Mouse (Mus musculus) heart, embryonic 12.5 days (tissue): ENCODE data around the gene Sdk2. TPM values are rescaled to one million over a fixed set of nuclear protein-coding genes. Genes with fewer than 3 reads are reported as not detected.

Experiments
- ATAC-seq: fragments of 200-750 bp; cut with Nextera tagmentation; 2 replicates; pipeline ENCODE4 v1.8.0; 2017; ENCODE audit warnings: moderate TSS enrichment, moderate library complexity; ENCODE audit not compliant: insufficient number of reproducible peaks, low FRiP score
- H3K27ac ChIP-seq: fragments of 300-500 bp; sonication (generic); 2 replicates; pipeline ENCODE4 v1.5.1; 2016; ENCODE audit warnings: mild to moderate bottlenecking, moderate library complexity; ENCODE audit not compliant: poor library complexity, severe bottlenecking
- H3K27me3 ChIP-seq: fragments of 300-500 bp; sonication (generic); replicated peaks from 2 replicates; pipeline ENCODE4 v1.6.1; 2016; ENCODE audit warnings: mild to moderate bottlenecking, moderate library complexity
- H3K36me3 ChIP-seq: fragments of 300-500 bp; sonication (generic); 2 replicates; pipeline ENCODE4 v1.6.1; 2016; ENCODE audit warnings: mild to moderate bottlenecking, moderate library complexity
- H3K4me1 ChIP-seq: fragments of 300-500 bp; sonication (generic); replicated peaks from 2 replicates; pipeline ENCODE4 v1.6.1; 2016; ENCODE audit warnings: mild to moderate bottlenecking
- H3K4me2 ChIP-seq: fragments of 300-500 bp; sonication (generic); 2 replicates; pipeline ENCODE4 v1.6.1; 2016; ENCODE audit warnings: mild to moderate bottlenecking, moderate library complexity
- H3K4me3 ChIP-seq: fragments of 300-500 bp; sonication (generic); 2 replicates; pipeline ENCODE4 v1.5.1; 2016; ENCODE audit warnings: mild to moderate bottlenecking
- H3K9ac ChIP-seq: fragments of 300-500 bp; sonication (generic); 2 replicates; pipeline ENCODE4 v1.6.1; 2016; ENCODE audit warnings: mild to moderate bottlenecking, moderate library complexity
- H3K9me3 ChIP-seq: fragments of 300-500 bp; sonication (generic); replicated peaks from 2 replicates; pipeline ENCODE4 v1.6.1; 2016; ENCODE audit warnings: mild to moderate bottlenecking, moderate library complexity
- WGBS: fragments of 180-500 bp; shearing (Covaris S2); methylation state at CpG from one replicate; pipeline ENCODE4 v1.1.7; 2016; 5-methylcytosine and 5-hydroxymethylcytosine counted together
- polyA plus RNA-seq: library from polyadenylated mRNA; unstranded; fragments of >200 nt; fragmentation: Nextera tagmentation; extraction: Ambion mirVana; gene quantifications from 2 replicates; pipeline ENCODE4 v1.2.1, GENCODE M21; 2016

Gene Sdk2
- polyA plus RNA-seq, 1 experiment from 2014 or later: 4.3 TPM

DNA sequence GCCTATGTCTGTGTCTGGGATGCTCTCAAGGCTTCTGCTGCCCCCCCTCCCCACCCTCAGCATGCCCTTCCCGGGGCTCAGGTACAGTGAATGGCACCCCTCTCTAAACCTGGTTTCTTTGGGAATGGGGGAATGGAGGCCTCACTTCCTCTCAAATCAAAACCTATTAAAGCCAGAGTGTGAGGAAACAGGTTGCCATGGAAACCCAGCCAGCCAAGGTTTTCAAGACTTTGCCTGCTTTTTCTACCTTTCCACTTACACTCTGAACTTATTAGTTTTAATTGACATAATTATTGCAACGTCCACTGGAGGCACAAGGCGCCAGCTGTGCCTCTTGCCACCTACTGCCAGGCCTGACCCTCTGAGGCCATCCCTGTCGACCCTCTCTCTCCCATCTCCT, 135.1 kb downstream of the Sdk2 start:
- H3K9ac ChIP-seq: no peak overlapping the region
- no peak overlapping the region for H3K27ac ChIP-seq
- H3K4me3 ChIP-seq: no peak overlapping the region
- H3K27me3 ChIP-seq: no peaks in the 10 kb centered on the region; the same call in 1 of the 2 replicates
- no peak overlapping the region for H3K4me2 ChIP-seq
- 75% methylated on average over 4 of the region's 4 CpGs for WGBS
- H3K9me3 ChIP-seq: no peaks in the 10 kb centered on the region
- H3K4me1 ChIP-seq: peaks cover 13% of the 10 kb centered on the region
- no peak for ATAC-seq
- no peaks in the 10 kb centered on the region for H3K36me3 ChIP-seq

DNA sequence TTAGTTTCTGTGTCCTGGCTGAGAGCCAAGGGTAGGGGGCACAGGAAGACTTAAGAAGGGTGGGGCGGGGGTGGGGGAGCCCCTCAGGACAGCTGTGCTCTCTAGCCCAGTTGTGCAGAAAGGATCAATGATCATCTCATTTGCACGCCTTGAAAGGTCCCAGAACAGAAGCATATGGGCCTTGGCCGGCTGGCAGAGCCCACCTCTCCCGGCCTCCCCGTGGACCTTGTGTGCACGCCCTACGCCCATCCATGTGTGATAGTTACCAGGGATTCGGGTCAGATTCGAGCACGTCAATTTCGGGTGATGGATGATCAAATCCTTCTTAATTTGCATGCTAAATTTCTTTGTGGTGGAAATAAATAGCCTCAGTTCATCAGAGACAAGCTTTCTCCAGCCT, 136.7 kb downstream of the Sdk2 start:
- H3K27ac ChIP-seq: no peak overlapping the region
- H3K4me3 ChIP-seq: no peak overlapping the region
- H3K36me3 ChIP-seq: no peaks in the 10 kb centered on the region
- no peak overlapping the region for H3K4me2 ChIP-seq
- ATAC-seq: no peak
- no peaks in the 10 kb centered on the region; the same call in 1 of the 2 replicates for H3K27me3 ChIP-seq
- WGBS: 86% methylated on average over 11 of the region's 11 CpGs
- no peaks in the 10 kb centered on the region for H3K9me3 ChIP-seq
- peaks cover 9% of the 10 kb centered on the region for H3K4me1 ChIP-seq
- no peak overlapping the region for H3K9ac ChIP-seq

DNA sequence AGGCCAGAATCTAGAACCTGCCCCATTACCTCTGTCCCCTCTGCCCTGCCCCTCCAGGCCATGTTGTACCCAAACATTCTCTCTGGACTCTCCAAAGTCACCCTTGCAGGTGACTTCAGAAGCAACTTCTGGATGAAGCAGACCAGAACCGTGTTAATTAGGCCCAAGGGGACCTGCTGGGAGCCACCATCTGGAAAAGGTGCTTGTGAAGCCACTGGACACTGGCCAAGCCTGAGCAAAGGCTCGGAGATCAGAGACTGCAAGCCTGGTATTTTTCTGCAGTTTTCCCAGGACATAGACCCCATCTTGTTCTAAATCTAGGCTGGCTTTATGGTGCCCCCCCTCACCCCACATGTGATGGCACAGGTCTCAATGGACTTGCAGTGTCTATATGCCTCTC, 138.0 kb downstream of the Sdk2 start:
- Histone ChIP-seq H3K27me3 (no peaks in the 10 kb centered on the region; the same call in 1 of the 2 replicates), H3K4me2 (no peak overlapping the region), H3K4me1 (peaks cover 6% of the 10 kb centered on the region), H3K27ac (no peak overlapping the region), H3K9me3 (no peaks in the 10 kb centered on the region), H3K4me3 (no peak overlapping the region), H3K36me3 (no peaks in the 10 kb centered on the region), H3K9ac (no peak overlapping the region)
- 71% methylated on average over 2 of the region's 2 CpGs for WGBS
- no peak for ATAC-seq

DNA sequence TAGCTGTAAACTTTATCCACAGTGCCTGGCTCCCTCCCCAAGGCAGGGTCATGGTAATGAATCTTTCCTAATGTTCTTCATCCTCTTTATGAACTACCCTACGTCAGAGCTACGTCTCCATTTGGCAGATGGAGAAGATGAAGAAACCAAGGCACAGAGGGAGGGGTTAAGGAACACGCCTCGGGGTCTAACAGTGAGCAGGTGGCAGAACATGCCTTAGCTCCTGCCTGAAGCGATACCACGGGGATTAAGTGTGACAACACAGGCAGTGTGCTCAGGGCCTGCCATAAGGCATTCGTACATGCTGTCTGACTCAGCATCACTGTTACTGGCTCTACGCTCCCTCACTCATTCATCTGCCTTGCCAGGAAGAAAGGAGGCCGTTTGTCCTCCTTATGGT, 138.6 kb downstream of the Sdk2 start:
- Histone ChIP-seq H3K4me2 (no peak overlapping the region), H3K9me3 (no peaks in the 10 kb centered on the region), H3K27ac (no peak overlapping the region), H3K9ac (no peak overlapping the region), H3K27me3 (no peaks in the 10 kb centered on the region), H3K4me1 (peaks cover 6% of the 10 kb centered on the region), H3K4me3 (no peak overlapping the region), H3K36me3 (no peaks in the 10 kb centered on the region)
- WGBS: 85% methylated on average over 9 of the region's 9 CpGs
- ATAC-seq: no peak

DNA sequence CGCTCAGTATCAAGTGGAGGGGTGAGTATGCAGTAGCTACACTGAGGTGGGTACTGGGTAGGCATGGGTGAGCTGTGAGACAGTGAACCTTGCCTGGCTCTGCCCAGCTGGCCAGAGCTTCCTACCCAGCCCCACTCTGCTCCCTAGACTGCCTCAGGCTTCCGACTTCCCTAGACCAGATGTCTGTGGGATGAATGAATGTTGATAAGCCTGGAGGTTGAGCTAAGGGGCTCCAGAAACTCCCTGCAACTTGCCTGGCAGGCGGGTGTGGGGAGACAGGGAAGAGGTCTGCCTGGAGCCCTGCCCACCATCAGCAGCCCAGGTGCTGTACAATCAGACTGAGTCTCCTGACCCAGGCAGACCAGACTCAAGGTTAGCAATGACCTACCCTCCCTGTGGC, 139.0 kb downstream of the Sdk2 start:
- Histone ChIP-seq H3K4me1 (peaks cover 6% of the 10 kb centered on the region), H3K27me3 (no peaks in the 10 kb centered on the region), H3K9ac (no peak overlapping the region), H3K27ac (no peak overlapping the region), H3K4me2 (no peak overlapping the region), H3K9me3 (no peaks in the 10 kb centered on the region), H3K36me3 (no peaks in the 10 kb centered on the region), H3K4me3 (no peak overlapping the region)
- no peak for ATAC-seq
- WGBS: 38% methylated on average over 3 of the region's 3 CpGs

DNA sequence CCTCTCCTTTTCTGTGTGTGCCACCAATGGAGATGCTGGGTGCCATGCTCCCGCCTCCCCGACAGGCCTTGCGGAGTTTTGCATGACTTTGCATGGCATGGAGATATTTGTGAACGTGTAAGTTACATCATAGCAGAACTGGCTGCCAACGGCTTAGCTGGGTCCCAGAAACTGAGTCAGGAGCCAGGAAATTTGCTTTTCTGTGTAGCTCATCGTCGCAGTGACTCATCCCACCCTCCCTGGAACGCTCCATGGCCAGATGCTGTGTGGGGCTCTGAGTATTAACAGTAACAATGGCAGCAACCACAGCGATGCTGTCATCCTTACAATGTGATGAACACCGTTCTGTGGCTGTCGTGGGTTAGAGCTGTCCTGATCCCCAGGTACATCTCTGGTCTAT, 139.6 kb downstream of the Sdk2 start:
- Histone ChIP-seq H3K36me3 (no peaks in the 10 kb centered on the region), H3K4me2 (no peak overlapping the region), H3K9me3 (no peaks in the 10 kb centered on the region), H3K4me1 (peaks cover 6% of the 10 kb centered on the region), H3K27me3 (no peaks in the 10 kb centered on the region), H3K27ac (no peak overlapping the region), H3K4me3 (no peak overlapping the region), H3K9ac (no peak overlapping the region)
- no peak for ATAC-seq
- WGBS: 79% methylated on average over 11 of the region's 11 CpGs

DNA sequence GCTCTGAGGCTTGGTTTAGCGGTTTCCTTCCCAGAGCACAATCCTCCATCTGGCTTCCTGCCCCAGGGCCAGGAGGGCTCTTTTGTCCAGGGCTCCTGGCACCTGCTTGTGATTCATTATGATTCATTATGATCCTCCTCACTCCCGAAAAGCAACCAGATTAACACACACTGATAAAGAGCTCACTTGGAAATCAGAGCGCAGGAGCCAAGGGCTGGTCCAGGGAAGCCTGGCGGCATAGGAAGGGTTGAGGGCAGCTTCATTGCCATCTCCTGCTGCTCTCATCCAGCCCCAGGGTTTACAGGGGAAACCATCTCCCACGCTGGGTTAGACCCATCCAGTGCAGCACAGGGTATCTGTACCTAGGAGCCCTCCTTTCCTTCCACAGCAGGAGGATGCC, 143.7 kb downstream of the Sdk2 start:
- Histone ChIP-seq H3K27ac (no peak overlapping the region), H3K9ac (no peak overlapping the region), H3K4me2 (no peak overlapping the region), H3K27me3 (no peaks in the 10 kb centered on the region), H3K4me3 (no peak overlapping the region), H3K9me3 (peaks cover 7% of the 10 kb centered on the region; the same call in 1 of the 2 replicates), H3K4me1 (peaks cover 6% of the 10 kb centered on the region), H3K36me3 (no peaks in the 10 kb centered on the region)
- no peak for ATAC-seq
- WGBS: 73% methylated on average over 5 of the region's 5 CpGs

DNA sequence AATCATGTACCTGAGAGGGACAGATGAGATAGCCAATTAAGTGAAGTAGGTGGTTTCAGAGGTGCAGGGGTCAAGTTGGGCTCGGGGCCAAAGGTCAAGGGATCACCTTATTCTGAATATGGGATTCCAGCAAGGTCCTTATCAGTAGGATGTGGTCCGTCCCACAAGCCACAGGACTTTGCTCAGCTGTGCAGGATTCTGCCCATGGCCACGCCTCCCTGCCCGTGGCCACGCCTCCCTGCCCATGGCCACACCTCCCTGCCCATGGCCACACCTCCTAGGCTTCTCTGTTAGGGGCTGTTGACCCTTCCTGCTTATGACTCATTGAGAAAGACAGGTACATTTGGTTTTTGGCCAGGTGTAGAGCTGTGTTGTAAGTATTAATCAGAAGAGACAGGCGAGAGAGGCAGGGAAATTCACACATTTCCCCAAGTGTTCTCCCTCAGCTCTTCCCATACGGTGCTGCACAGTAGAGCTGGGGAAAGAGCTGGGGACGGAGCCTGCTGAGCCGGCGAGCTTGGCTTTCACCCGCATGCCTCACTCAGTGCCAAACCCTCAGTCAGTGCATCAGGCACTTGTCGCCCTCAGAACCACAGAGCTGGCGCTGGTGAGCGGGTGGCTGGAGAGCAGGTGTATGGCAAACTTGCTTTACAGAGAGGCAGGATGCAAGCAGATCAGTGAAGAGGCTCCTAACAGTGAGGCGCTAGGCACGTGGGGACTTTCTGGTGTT, 163.6 kb downstream of the Sdk2 start:
- Histone ChIP-seq H3K27ac (no peak overlapping the region), H3K4me3 (no peak overlapping the region), H3K4me1 (peaks cover 5% of the 10 kb centered on the region; the same call in 1 of the 2 replicates), H3K9ac (no peak overlapping the region), H3K4me2 (no peak overlapping the region), H3K36me3 (no peaks in the 10 kb centered on the region), H3K27me3 (no peaks in the 10 kb centered on the region), H3K9me3 (no peaks in the 10 kb centered on the region)
- WGBS: 67% methylated on average over 16 of the region's 16 CpGs
- ATAC-seq: no peak

DNA sequence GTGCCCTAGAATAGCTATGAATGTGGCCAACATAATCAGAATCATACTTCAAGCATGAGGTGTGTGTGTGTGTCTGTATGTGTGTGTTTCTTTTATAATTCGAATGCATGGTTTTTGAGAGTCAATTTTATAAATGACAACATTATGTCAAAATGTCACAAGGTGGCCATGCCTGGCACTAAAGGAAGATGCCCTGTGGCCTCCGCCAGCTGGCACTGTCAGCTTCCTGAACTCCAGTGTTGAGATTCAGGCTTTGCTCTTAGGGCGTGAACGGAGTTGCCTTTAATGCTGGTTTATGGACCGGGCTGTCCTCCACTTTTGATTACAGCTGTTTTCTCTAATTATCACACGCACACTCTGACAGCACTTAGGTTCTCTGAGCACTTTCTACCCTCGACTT, 164.9 kb downstream of the Sdk2 start:
- H3K4me3 ChIP-seq: no peak overlapping the region
- H3K9me3 ChIP-seq: no peaks in the 10 kb centered on the region
- no peaks in the 10 kb centered on the region for H3K36me3 ChIP-seq
- no peak overlapping the region for H3K4me2 ChIP-seq
- 86% methylated on average over 7 of the region's 7 CpGs for WGBS
- H3K27me3 ChIP-seq: no peaks in the 10 kb centered on the region
- H3K27ac ChIP-seq: no peak overlapping the region
- no peak for ATAC-seq
- no peak overlapping the region for H3K9ac ChIP-seq
- peaks cover 5% of the 10 kb centered on the region; the same call in 1 of the 2 replicates for H3K4me1 ChIP-seq

DNA sequence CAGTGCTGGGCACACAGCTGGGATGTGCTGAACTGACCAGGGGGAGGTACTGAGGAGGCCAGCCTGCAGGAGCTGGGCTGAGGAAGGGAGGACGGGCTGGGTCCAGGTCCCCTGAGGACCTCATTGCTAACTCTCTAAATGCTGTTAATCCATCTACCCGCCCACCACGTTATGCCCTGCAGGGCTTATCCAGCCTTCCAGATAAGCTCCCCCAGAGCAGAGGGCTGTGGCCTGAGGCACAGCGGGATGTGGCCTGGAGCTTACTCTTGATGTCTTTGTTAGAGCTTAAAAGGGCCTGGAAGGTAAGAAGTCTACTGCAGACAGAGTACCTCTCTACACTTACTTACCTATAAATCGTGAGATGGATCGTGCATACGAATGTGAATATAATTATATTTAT, 168.2 kb downstream of the Sdk2 start:
- WGBS: 32% methylated on average over 7 of the region's 7 CpGs

DNA sequence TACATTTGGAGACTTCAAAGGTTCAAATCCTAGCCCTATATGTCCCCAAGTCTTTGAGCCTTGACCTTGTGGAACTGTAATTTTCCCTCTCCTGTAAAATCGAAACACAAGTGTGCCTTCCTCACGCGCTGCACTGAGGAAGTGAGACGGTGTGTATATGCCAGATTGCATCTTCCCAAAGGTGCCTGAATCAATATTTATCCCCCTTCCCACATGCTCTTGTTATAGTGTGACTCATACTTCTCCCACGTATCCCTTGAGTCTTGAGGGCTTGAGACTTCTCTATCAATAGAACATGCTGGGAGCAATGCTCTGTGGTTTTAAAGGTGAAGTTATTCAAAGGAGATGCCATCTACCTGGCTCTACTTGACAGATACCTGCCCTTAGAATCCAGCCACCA, 170.8 kb downstream of the Sdk2 start:
- WGBS: 76% methylated on average over 5 of the region's 5 CpGs
- H3K27ac ChIP-seq: no peak overlapping the region
- ATAC-seq: no peak

More for the DNA sequence above, 168.2 kb downstream of the Sdk2 start:
- Histone ChIP-seq H3K9me3 (no peaks in the 10 kb centered on the region), H3K27ac (no peak overlapping the region), H3K36me3 (no peaks in the 10 kb centered on the region), H3K27me3 (no peaks in the 10 kb centered on the region), H3K4me2 (no peak overlapping the region), H3K4me3 (no peak overlapping the region), H3K4me1 (peaks cover 5% of the 10 kb centered on the region; the same call in 1 of the 2 replicates), H3K9ac (no peak overlapping the region)
- ATAC-seq: no peak

DNA sequence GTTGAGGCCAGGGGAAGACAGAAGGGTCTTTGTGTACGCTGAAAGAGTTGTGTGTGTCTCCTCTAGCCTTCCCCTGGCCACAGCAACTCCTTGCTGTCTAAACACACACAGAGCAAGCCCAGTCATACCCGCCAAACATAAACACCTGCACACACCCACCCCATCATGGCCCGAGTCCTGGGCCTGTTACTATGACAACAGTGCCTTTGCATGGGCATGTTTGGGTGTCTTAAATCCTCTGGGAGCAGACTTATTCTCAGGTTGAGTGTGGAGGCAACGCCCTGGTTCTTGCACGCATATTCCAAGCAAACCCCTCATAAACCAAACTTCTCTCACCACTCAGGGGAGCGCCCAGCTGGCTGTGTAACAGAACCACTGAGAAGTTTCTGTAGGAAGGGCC, 173.9 kb downstream of the Sdk2 start:
- Histone ChIP-seq H3K27me3 (no peaks in the 10 kb centered on the region), H3K4me2 (no peak overlapping the region), H3K9me3 (no peaks in the 10 kb centered on the region), H3K9ac (no peak overlapping the region), H3K36me3 (peaks cover 2% of the 10 kb centered on the region; the same call in 1 of the 2 replicates), H3K4me1 (no peaks in the 10 kb centered on the region), H3K27ac (no peak overlapping the region), H3K4me3 (no peak overlapping the region)
- 75% methylated on average over 6 of the region's 6 CpGs for WGBS
- no peak for ATAC-seq

More for the DNA sequence above, 170.8 kb downstream of the Sdk2 start:
- Histone ChIP-seq H3K4me2 (no peak overlapping the region), H3K27me3 (no peaks in the 10 kb centered on the region), H3K4me1 (peaks cover 5% of the 10 kb centered on the region; the same call in 1 of the 2 replicates), H3K36me3 (peaks cover 2% of the 10 kb centered on the region; the same call in 1 of the 2 replicates), H3K9ac (no peak overlapping the region), H3K4me3 (no peak overlapping the region), H3K9me3 (no peaks in the 10 kb centered on the region)
